Mouse (Mus musculus) fat pad, adult 2 months (tissue): ENCODE data around the gene Sdf2.

Experiments used
- DNase-seq: peaks from one replicate; pipeline ENCODE4 v3.0.0-alpha.2; 2011; ENCODE audit warnings: low read depth, low spot score; ENCODE audit errors: extremely low read depth

The Sdf2 gene

GRCm38 (mm10) chr11:78245627-78246317, at the start of gene Sdf2, which contains the start of gene Supt6:
Sdf2 (plus strand) TSS chr11:78245746.
Supt6 (minus strand) TSS chr11:78245987.
- no peak for DNase-seq

- no peak for DNase-seq
These were observed 43.2 kb upstream of the Sdf2 start for GRCm38 (mm10) chr11:78202372-78202771.

GRCm38 (mm10) chr11:78204287-78204686, 41.3 kb upstream of the Sdf2 start:
- no peak for DNase-seq

GRCm38 (mm10) chr11:78205361-78206206, 40.0 kb upstream of the Sdf2 start:
- no peak for DNase-seq

GRCm38 (mm10) chr11:78207190-78207589, 38.4 kb upstream of the Sdf2 start:
- no peak for DNase-seq

- no peak for DNase-seq
These were observed 35.7 kb upstream of the Sdf2 start for GRCm38 (mm10) chr11:78209886-78210285.

- DNase-seq: peak; percentile 68
These were observed 34.9 kb upstream of the Sdf2 start for GRCm38 (mm10) chr11:78210615-78211014.

- no peak for DNase-seq
These were observed 34.0 kb upstream of the Sdf2 start for GRCm38 (mm10) chr11:78211513-78211912.

GRCm38 (mm10) chr11:78213086-78213817, 32.3 kb upstream of the Sdf2 start:
- DNase-seq: no peak

GRCm38 (mm10) chr11:78215709-78216317, 29.7 kb upstream of the Sdf2 start:
- no peak for DNase-seq

GRCm38 (mm10) chr11:78223586-78223985, 22.0 kb upstream of the Sdf2 start:
- DNase-seq: no peak

GRCm38 (mm10) chr11:78231518-78231917, 14.0 kb upstream of the Sdf2 start:
- DNase-seq: no peak

GRCm38 (mm10) chr11:78240193-78240857, 5.2 kb upstream of the Sdf2 start:
- no peak for DNase-seq

GRCm38 (mm10) chr11:78245261-78245626, 302 bp upstream of the Sdf2 start:
- no peak for DNase-seq

- no peak for DNase-seq
These were observed 919 bp downstream of the Sdf2 start for GRCm38 (mm10) chr11:78246318-78247011.

- peak; percentile 64 for DNase-seq
These were observed 1.4 kb downstream of the Sdf2 start for GRCm38 (mm10) chr11:78247012-78247348.

- DNase-seq: no peak
These were observed 2.2 kb downstream of the Sdf2 start for GRCm38 (mm10) chr11:78247727-78248140.

GRCm38 (mm10) chr11:78256618-78257017, 11.1 kb downstream of the Sdf2 start:
- DNase-seq: no peak

GRCm38 (mm10) chr11:78260489-78261258, 15.1 kb downstream of the Sdf2 start:
- no peak for DNase-seq
